Mouse (Mus musculus) spleen, adult 2 months (tissue): ENCODE results near the gene Cabp2.
"Not testable (repeated sequence)": the region's sequence is repeated elsewhere in the genome, so short reads cannot be mapped to it uniquely, and the experiment has no call there.

Experiments
- CTCF ChIP-seq: fragments of 200-500 bp; IDR thresholded peaks from 2 replicates; pipeline ENCODE4 v1.5.1; 2011; ENCODE audit warnings: mild to moderate bottlenecking, inconsistent platforms; ENCODE audit not compliant: insufficient read depth, insufficient read length, insufficient replicate concordance; ENCODE audit errors: extremely low read depth
- POLR2A ChIP-seq: fragments of 200-500 bp; IDR thresholded peaks from 2 replicates; pipeline ENCODE4 v1.6.1; 2011; ENCODE audit warnings: low read depth, low read length, inconsistent platforms

DNA sequence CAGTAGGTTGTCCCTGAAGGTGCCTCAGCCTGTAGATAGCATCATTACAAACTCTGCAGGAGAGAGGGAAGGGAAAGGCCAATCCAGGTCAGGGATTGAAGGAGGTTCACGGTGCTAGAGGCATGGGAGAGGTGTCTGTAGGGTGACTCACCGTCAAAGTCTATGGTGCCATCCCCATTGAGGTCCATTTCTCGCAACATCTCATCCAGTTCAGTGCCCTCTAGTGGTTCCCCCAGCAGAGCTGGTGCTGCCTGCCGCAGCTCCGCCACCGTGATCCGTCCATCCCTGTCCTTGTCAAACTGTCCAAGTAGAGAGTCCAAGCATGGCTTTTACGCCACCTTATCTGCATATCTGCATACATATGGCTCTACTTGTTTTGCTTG, 54.6 kb downstream of the Cabp2 start:
- not testable (repeated sequence) for TF ChIP-seq POLR2A
- peak; percentile 38; the same call in 1 of the 2 replicates for TF ChIP-seq CTCF
